Mouse (Mus musculus) testis, adult 2 months (tissue): ENCODE measurements around the gene Tbcel.

Source experiments
- CTCF ChIP-seq: fragments of 200-500 bp; IDR thresholded peaks from 2 replicates; pipeline ENCODE4 v1.5.1; 2012; ENCODE audit warnings: low read depth, mild to moderate bottlenecking, inconsistent platforms, low read length, moderate library complexity; ENCODE audit not compliant: control insufficient read depth, insufficient read depth, insufficient replicate concordance
- POLR2A ChIP-seq: fragments of 200-500 bp; IDR thresholded peaks from 2 replicates; pipeline ENCODE4 v1.6.1; 2012; ENCODE audit warnings: low read depth, mild to moderate bottlenecking, inconsistent platforms, low read length, moderate library complexity; ENCODE audit not compliant: control insufficient read depth

GRCm38 (mm10) chr9:42377656-42378055, 130.0 kb downstream of the Tbcel start:
- TF ChIP-seq CTCF: no peak
- no peak for TF ChIP-seq POLR2A
